Mouse (Mus musculus): ENCODE results near the gene Smug1.

DNA sequence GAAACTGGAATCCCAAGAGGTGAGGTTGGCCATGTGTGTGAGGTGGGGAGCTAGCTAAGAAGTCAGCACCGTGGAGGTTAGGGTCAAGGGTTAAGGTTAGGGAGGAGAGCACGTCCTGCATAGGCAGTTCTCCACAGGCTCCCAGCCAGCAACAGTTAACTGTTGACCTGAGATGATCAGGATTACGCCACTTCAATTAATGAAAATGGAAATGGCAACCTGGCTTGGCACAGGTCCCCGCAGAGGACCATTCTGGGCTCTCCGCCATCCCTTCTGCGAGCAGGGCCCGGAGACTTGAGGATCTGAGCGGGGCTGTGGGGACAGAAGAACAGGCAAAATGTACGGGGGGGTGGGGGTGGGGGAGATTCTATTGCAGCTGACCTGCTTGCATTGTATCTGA, 19.1 kb downstream of the Smug1 start:
- TF ChIP-seq CTCF (IDR thresholded peaks at IDR 0.05), result no peak
- TF ChIP-seq EP300 (IDR thresholded peaks at IDR 0.05), result no peak

All from lung, postnatal 0 days (tissue).